Mouse (Mus musculus) liver, postnatal 0 days (tissue): ENCODE measurements around the gene E2f4. TPM values are rescaled to one million over a fixed set of nuclear protein-coding genes. Genes with fewer than 3 reads are reported as not detected.

Source experiments
- ATAC-seq: fragments of 200-750 bp; cut with Nextera tagmentation; 2 replicates; pipeline ENCODE4 v1.8.0; 2017; ENCODE audit warnings: mild to moderate bottlenecking, moderate library complexity
- DNase-seq: peaks from one replicate; pipeline ENCODE4 v3.0.0-alpha.2; 2016
- H3K27ac ChIP-seq: fragments of 300-500 bp; sonication (generic); 2 replicates; pipeline ENCODE4 v1.5.1; 2014; ENCODE audit warnings: antibody characterized with exemption, moderate library complexity, mild to moderate bottlenecking, low read depth
- H3K27me3 ChIP-seq: fragments of 300-500 bp; sonication (generic); 2 replicates; pipeline ENCODE4 v1.6.1; 2014; ENCODE audit warnings: low read length, control low read depth, mixed read lengths; ENCODE audit not compliant: insufficient read depth
- H3K36me3 ChIP-seq: fragments of 300-500 bp; sonication (generic); replicated peaks from 2 replicates; pipeline ENCODE4 v1.6.1; 2014; ENCODE audit warnings: mild to moderate bottlenecking, control low read depth, low read length, moderate library complexity, mixed read lengths; ENCODE audit not compliant: insufficient read depth
- H3K4me1 ChIP-seq: fragments of 300-500 bp; sonication (generic); 2 replicates; pipeline ENCODE4 v1.6.1; 2014; ENCODE audit warnings: antibody characterized with exemption, mild to moderate bottlenecking, control low read depth; ENCODE audit not compliant: insufficient read depth
- H3K4me2 ChIP-seq: fragments of 300-500 bp; sonication (generic); 2 replicates; pipeline ENCODE4 v1.6.1; 2014; ENCODE audit warnings: low read depth, mild to moderate bottlenecking, low read length, moderate library complexity, mixed read lengths
- H3K4me3 ChIP-seq: fragments of 300-500 bp; sonication (generic); 2 replicates; pipeline ENCODE4 v1.5.1; 2014; ENCODE audit warnings: low read depth, low read length
- H3K9ac ChIP-seq: fragments of 300-500 bp; sonication (generic); replicated peaks from 2 replicates; pipeline ENCODE4 v1.6.1; 2014; ENCODE audit warnings: mild to moderate bottlenecking, moderate library complexity
- H3K9me3 ChIP-seq: fragments of 300-500 bp; sonication (generic); 2 replicates; pipeline ENCODE4 v1.6.1; 2016; ENCODE audit warnings: mild to moderate bottlenecking, control low read depth, low read length, mixed read lengths
- CTCF ChIP-seq: sonication (generic); IDR thresholded peaks from 2 replicates; pipeline ENCODE4 v1.5.1; 2016; ENCODE audit warnings: antibody characterized with exemption, low read depth
- EP300 ChIP-seq: IDR thresholded peaks from 2 replicates; pipeline ENCODE4 v1.6.1; 2016; ENCODE audit warnings: antibody characterized with exemption, low read depth, mild to moderate bottlenecking
- WGBS: fragments of 180-500 bp; shearing (Covaris S2); extraction: QIAGEN DNeasy Blood & Tissue Kit; methylation state at CpG from one replicate; pipeline ENCODE4 v1.1.7; 2014; ENCODE audit not compliant: insufficient replicate concordance; 5-methylcytosine and 5-hydroxymethylcytosine counted together
- polyA plus RNA-seq: library from polyadenylated mRNA; unstranded; fragments of >200 nt; fragmentation: Nextera tagmentation; extraction: Ambion mirVana; gene quantifications from 2 replicates; pipeline ENCODE4 v1.2.1, GENCODE M21; 2015

E2f4 gene
- polyA plus RNA-seq, 1 experiment from 2014 or later, result 62.9 TPM

- Histone ChIP-seq H3K4me1 (peaks cover 16% of the 10 kb centered on the region), H3K27me3 (peaks cover 80% of the 10 kb centered on the region), H3K9ac (peak overlapping the region; percentile 30), H3K27ac (no peak overlapping the region), H3K4me3 (peak overlapping the region; percentile 36), H3K9me3 (no peaks in the 10 kb centered on the region), H3K4me2 (peak overlapping the region; percentile 70), H3K36me3 (no peaks in the 10 kb centered on the region)
- peak; percentile 66 for DNase-seq
- TF ChIP-seq CTCF (no peak), EP300 (no peak)
- WGBS, result 5% methylated on average over 30 of the region's 30 CpGs
- ATAC-seq, result peak; percentile 58
Measured at GRCm38 (mm10) chr8:105276292-105277120, 21.0 kb upstream of the E2f4 start.

GRCm38 (mm10) chr8:105278911-105279334, 18.5 kb upstream of the E2f4 start:
- no peak for TF ChIP-seq EP300
- peak; percentile 36; the same call in 1 of the 2 replicates for TF ChIP-seq CTCF
- no peaks in the 10 kb centered on the region for H3K9me3 ChIP-seq
- H3K9ac ChIP-seq, result no peak overlapping the region
- DNase-seq (peak; percentile 62), ATAC-seq (peak; percentile 67)
- no peak overlapping the region for H3K27ac ChIP-seq
- peak overlapping the region; percentile 4; the same call in 1 of the 2 replicates for H3K4me3 ChIP-seq
- peaks cover 61% of the 10 kb centered on the region for H3K27me3 ChIP-seq
- H3K4me1 ChIP-seq, result peaks cover 23% of the 10 kb centered on the region
- no peaks in the 10 kb centered on the region for H3K36me3 ChIP-seq
- H3K4me2 ChIP-seq, result peak overlapping the region; percentile 40
- 1% methylated on average over 28 of the region's 28 CpGs for WGBS

GRCm38 (mm10) chr8:105280567-105280966, 16.9 kb upstream of the E2f4 start:
- Histone ChIP-seq H3K9me3 (no peaks in the 10 kb centered on the region), H3K4me1 (peaks cover 23% of the 10 kb centered on the region), H3K36me3 (no peaks in the 10 kb centered on the region), H3K4me3 (no peak overlapping the region), H3K27ac (no peak overlapping the region), H3K4me2 (no peak overlapping the region), H3K9ac (no peak overlapping the region), H3K27me3 (peaks cover 46% of the 10 kb centered on the region)
- no peak for DNase-seq
- no peak for ATAC-seq
- no peak for TF ChIP-seq CTCF
- TF ChIP-seq EP300, result no peak
- WGBS, result 51% methylated on average over 3 of the region's 3 CpGs

GRCm38 (mm10) chr8:105281821-105282220, 15.6 kb upstream of the E2f4 start:
- no peaks in the 10 kb centered on the region for H3K36me3 ChIP-seq
- no peaks in the 10 kb centered on the region for H3K9me3 ChIP-seq
- H3K4me2 ChIP-seq, result no peak overlapping the region
- H3K4me1 ChIP-seq, result peaks cover 15% of the 10 kb centered on the region
- TF ChIP-seq CTCF (no peak), EP300 (no peak)
- ATAC-seq, result no peak
- no peak overlapping the region for H3K4me3 ChIP-seq
- H3K27ac ChIP-seq, result no peak overlapping the region
- 85% methylated on average over 12 of the region's 12 CpGs for WGBS
- H3K27me3 ChIP-seq, result peaks cover 35% of the 10 kb centered on the region
- DNase-seq, result no peak
- no peak overlapping the region for H3K9ac ChIP-seq

- no peak overlapping the region for H3K4me3 ChIP-seq
- no peak for TF ChIP-seq EP300
- TF ChIP-seq CTCF, result no peak
- H3K9ac ChIP-seq, result no peak overlapping the region
- DNase-seq (no peak), ATAC-seq (no peak)
- no peaks in the 10 kb centered on the region for H3K9me3 ChIP-seq
- WGBS, result 56% methylated on average over 4 of the region's 4 CpGs
- peaks cover 31% of the 10 kb centered on the region for H3K27me3 ChIP-seq
- H3K4me2 ChIP-seq, result no peak overlapping the region
- no peaks in the 10 kb centered on the region for H3K36me3 ChIP-seq
- H3K4me1 ChIP-seq, result peaks cover 15% of the 10 kb centered on the region
- H3K27ac ChIP-seq, result no peak overlapping the region
Measured at GRCm38 (mm10) chr8:105282239-105282638, 15.2 kb upstream of the E2f4 start.

- DNase-seq, result peak; percentile 81
- peak overlapping the region; percentile 33; the same call in 1 of the 2 replicates for H3K4me2 ChIP-seq
Measured at GRCm38 (mm10) chr8:105283074-105283473, 14.4 kb upstream of the E2f4 start.

More at GRCm38 (mm10) chr8:105283074-105283473, 14.4 kb upstream of the E2f4 start:
- no peak overlapping the region for H3K27ac ChIP-seq
- H3K9me3 ChIP-seq, result no peaks in the 10 kb centered on the region
- no peak overlapping the region for H3K9ac ChIP-seq
- TF ChIP-seq CTCF (peak; percentile 97), EP300 (no peak)
- peaks cover 15% of the 10 kb centered on the region for H3K4me1 ChIP-seq
- peak; percentile 86 for ATAC-seq
- no peak overlapping the region for H3K4me3 ChIP-seq
- no peaks in the 10 kb centered on the region for H3K36me3 ChIP-seq
- H3K27me3 ChIP-seq, result peaks cover 23% of the 10 kb centered on the region
- WGBS, result 23% methylated on average over 23 of the region's 23 CpGs
